Mouse (Mus musculus) lung, adult 2 months (tissue): ENCODE measurements at regions not wholly inside any gene's neighbourhood (a gene's known extent, or its start where the extent isn't known, plus 50 kb on each side); places are given as distances from the start of the nearest gene placed in this dataset.

Experiments
- CTCF ChIP-seq: fragments of 200-500 bp; IDR thresholded peaks from 2 replicates; pipeline ENCODE4 v1.5.1; 2011; ENCODE audit warnings: mild to moderate bottlenecking, low read length, control low read depth; ENCODE audit not compliant: insufficient read depth
- POLR2A ChIP-seq: fragments of 200-500 bp; IDR thresholded peaks from 2 replicates; pipeline ENCODE4 v1.6.1; 2011; ENCODE audit warnings: low read depth, mild to moderate bottlenecking, control low read depth, low read length, borderline replicate concordance; ENCODE audit errors: extremely low read depth

DNA sequence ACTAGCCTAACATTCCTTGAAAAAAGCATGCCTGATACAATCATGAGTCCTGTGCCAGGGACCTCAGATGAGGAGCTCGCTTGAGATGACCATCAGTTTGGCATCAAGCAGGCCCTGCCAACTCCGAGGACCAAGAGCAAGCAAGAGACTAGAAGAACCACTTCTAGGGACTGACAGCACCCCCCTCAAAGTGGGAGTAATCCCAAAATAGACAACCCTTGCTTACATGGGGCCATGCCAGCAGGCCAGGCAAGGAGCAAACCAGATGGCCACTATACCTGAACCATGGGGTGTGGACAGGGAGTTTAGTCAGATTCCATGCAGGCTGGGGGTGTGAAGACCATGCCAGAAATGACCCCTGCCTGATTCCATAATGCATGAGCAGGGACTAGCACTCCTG, 330.1 kb upstream of the Cnksr2 start:
- no peak for TF ChIP-seq POLR2A
- no peak for TF ChIP-seq CTCF
